Mouse (Mus musculus): Measurements from ENCODE around the gene Tnf.

The Tnf gene

DNA sequence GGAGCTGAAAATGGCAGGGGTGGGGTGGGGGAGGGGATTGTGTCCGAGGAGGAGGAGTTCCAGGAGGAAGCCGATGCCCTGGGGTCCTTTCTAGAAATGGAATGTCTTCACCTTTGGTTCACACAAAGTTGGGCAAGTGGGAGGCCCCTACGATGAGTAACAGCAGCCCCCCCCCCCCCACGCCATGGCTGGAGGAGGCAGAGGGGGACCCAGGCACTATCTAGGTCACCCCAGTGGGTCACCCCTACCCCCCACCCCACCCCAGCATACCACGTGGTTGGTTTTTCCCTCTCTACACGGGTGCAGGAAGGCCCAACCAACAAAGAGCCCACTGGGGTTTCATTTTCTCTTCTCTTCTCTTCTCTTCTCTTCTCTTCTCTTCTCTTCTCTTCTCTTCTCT lies 4.7 kb downstream of the Tnf start:
- no peak for DNase-seq

DNA sequence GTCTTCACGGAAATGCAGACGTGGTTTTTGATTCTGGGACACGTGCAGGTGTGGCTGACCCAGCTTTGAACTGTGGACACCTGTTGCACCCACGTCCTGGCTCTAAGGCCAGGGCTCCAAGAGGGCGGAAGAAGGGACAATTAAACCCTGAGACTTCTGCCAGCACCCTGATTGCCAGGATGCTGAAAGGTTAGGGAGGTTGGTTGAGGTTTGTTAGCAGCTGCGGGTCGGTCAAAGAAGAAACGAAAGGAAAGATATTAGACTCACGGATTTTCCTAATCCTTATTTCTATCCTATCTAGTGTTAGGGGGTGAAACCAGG lies 5.5 kb downstream of the Tnf start:
- peak in 1 of 2 experiments; percentile 25 for DNase-seq

DNA sequence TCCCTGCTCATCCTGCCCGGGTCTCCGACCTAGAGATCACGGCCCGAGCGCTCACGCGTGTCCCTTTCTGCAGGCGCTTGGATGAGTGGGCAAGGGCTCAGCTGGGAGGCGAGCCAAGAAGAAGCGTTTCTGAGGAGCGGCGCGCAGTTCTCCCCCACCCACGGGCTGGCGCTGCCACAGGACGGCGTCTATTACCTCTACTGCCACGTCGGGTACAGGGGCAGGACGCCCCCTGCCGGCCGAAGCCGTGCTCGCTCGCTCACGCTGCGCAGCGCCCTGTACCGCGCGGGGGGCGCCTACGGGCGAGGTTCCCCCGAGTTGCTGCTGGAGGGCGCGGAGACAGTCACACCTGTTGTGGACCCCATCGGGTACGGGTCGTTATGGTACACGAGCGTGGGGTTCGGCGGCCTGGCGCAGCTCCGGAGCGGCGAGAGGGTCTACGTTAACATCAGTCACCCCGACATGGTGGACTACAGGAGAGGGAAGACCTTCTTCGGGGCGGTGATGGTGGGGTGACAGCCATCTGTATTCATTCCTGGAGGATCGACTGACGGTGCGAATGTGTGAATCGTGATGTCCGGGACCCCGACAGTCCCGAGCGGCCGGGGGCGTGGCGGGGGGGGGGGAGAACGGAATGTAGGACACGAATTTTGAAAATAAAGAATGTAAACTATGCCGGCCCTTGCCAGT lies 6.0 kb downstream of the Tnf start:
- peak; percentile 71 to 91 for DNase-seq

DNA sequence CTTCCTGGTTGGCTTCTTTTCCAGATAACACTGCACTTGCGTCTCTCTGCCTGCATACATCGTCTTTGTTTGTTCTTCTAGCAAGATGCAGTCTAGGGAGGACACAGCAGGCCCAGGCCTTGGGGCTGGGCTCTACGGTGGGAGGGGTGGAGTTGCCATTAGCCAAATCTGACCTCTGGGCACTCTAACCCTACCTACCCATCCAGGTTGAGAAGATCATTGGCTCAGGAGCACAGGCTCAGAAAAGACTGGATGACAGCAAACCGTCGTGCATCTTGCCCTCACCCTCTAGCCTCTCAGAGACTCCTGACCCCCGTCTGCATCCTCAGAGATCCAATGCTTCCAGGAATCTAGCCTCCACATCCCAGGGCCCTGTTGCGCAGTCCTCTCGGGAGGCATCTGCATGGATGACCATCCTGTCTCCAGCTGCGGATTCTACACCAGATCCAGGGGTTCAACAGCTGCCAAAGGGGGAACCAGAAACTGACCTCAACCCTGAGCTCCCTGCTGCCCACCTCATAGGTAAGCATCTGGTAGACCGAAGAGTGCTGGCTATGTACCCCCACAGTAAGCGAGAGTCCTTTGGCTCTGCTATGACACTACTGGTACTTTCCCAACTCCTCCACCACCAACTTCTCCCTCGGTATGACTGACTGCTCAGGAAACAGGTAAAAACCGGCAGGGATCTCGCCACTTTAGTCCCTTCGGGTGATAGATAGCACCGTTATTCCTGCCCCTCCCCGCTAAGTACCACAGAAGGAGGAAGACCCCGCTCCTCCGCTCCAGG lies 6.8 kb downstream of the Tnf start:
- DNase-seq: no peak

DNA sequence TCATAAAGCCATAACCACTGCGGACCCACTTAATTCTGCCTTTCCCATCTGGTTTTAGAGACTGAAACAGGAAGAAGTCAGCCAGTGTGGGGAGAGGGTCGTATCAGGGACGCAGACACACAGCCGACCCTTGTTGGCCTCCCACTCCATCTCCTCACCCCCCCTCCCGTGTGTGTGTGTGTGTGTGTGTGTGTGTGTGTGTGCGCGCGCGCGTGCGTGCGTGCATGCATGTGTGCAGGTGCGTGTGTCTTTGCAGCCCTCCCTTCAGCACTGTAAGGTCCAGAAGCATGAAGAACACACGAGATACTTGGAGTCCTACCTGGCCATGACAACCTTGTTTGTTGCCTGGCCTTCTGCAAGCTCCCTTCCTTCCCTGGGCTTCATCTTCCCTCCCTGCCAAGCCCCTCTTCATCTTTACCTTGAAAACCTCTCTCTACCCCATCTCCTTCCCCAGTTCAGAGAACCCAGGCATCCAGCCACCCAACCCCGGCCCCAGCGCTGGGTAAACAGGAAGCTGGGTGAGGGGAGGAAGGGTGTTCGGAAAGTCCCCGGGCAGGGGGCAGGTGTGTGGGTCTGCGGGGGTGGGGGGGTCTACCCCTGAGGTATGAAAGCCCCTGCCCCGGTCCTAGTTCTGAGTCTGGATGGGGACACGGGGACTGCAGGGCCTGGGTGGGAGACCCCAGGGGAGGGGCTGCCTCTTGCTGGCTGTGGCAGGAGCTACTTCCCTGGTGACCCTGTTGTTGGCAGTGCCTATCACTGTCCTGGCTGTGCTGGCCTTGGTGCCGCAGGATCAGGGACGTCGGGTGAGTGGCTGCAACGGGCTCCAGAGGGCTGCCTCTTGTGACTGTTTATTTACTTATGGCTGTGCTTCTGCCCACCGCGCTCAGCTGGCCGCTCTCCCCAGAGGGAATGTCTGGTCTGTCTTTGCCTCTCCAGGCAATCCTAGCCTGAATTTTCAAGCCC lies 7.6 kb downstream of the Tnf start, which contains the start of gene Ltb:
Gene Ltb (plus strand): TSS at position 559 of the 963 bp plus-strand sequence.
- DNase-seq: no peak

DNA sequence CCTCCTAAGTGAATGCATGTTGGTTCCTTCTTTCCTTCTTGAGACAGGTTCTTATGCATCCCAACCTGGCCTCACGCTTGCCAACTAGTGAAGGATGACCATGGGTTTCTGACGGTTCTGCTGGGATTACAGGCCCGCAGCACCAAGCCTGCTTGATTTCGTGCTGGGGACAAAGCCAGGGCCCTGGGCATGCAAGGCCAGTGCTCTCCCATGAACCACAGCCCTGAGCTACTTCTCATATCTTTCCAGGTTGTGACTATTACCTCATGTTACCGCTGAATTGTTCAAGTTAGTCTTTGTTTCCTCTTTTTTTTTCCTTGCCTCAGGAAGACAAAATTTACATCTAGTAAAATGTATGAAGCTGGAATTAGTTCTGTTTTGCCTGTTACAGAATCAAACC lies 8.9 kb downstream of the Tnf start:
- DNase-seq: no peak

DNA sequence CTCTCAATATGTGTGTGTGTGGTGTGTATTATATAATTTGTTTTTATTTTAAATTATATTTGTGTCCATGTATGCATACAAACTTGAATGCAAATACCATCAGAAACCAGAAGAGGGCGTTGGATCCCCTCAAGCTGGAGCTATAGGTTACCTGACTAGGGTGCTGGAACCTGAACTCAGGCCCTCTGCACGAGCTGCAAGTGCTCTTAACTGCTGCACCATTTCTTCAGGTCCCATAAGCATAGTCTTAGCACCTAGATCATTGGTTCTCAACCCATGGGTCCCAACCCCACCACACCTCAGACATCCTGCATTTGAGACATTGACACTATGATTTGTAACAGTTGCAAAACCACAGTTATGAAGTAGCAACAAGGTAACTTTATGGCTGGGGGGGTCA lies 10.1 kb downstream of the Tnf start:
- no peak for DNase-seq

DNA sequence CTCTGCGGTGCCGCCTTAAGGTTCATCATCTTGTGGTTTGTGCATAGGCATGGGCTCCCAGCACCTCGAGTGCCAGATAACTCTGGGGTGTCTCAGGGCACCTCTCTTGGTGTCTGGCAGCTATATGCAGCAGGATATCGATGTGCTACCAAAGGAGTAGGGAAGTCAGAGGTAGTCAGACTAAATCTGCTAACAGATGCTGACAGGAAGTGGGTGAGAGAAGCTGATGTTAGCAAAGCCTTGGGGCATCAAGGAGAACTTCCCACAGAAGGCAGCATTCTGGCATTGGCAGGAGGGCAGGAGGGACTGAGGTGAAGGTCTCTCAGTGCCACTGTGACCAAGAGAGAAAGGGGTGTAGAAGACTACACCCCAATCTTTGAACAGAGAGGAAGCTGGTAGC lies 11.7 kb downstream of the Tnf start:
- no peak for DNase-seq

DNA sequence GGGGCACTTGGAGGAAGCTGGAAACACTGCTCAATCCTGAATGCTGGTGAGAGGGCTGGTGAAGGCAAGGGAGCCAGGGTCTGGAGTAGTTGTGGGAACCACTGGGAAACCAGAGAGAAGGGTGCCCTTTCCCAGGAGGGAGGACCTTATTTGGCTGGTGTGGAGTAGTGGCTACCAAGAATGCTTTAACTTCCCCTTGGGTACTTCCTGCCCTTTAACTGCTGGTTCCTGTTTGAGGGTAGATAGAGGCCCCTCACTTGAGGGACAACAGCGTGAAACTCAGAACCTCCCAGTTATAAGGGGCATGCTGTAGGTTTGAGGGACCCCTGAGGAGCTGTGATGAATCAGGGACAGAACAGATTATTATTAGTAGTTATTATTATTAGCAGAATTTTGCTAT lies 12.6 kb downstream of the Tnf start:
- no peak for DNase-seq

DNA sequence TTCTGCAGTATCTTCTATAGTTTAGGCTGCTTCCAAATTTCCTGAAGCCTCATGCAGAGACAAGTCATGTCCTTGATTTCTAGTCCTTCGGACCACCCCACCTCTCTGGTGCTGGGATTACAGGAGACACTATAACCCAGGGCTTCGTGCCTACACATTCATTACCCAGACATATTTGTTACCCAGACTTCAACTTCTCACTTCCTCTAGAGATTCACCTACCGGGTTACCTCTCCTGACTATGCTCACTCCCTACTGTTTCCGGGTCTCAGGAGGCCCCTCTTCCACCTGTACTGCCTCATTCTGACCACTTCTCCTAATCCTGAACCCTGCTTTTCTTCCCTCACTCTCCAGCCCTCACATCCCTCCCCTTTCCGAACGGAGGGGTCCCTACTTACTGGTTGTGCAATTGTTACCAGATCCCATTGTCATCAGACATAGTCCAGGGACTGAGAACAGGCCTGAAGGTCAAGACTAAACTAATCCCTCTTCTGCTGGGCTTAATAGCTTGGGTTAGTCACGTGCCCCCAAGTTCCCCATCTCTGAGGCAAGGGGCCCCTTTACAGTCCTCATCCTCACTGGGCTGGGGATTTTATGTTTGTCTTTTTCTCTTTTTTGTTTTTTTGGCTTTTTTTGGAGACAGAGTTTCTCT lies 13.7 kb downstream of the Tnf start, which contains the start of gene Lst1:
Gene Lst1 (minus strand): TSS at position 481 of the 652 bp plus-strand sequence.
- DNase-seq: no peak

DNA sequence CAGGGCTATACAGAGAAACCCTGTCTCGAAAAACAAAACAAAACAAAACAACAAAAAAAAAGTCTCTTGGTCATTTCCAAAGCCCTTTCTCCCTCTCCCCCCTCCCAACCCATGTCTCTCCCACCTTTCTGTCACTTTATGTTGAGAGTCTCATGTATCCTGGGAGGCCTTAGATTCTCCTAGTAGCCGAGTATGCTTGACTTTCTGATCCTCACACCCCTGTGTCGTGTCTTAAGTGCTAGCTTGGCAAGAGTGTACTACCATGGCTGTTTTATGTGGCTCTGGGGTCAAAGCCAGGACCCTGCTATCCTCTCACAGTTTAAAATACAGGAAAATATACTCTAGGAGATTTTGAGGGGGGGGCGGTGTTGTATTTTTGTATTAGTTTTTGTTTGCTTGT lies 14.5 kb downstream of the Tnf start:
- no peak for DNase-seq

DNA sequence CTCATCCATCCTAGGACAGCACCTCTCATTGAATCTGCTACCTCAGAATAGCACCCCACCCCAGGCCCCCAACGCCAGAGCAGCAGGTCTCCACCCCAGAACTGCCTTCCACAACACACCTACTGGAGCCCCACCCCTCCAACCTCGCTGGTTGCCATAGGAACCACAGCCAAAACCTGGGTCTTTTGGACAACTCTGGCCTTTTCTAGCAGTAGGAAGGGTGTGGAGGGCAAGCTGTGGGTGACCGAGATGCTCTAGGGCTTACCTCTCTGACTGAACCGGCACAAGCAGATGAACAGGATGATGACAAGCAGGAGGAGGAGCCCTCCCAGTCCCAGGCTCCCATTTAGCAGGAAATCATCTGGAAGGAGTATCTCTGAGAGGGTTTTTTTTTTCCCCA lies 15.1 kb downstream of the Tnf start:
- DNase-seq: no peak

DNA sequence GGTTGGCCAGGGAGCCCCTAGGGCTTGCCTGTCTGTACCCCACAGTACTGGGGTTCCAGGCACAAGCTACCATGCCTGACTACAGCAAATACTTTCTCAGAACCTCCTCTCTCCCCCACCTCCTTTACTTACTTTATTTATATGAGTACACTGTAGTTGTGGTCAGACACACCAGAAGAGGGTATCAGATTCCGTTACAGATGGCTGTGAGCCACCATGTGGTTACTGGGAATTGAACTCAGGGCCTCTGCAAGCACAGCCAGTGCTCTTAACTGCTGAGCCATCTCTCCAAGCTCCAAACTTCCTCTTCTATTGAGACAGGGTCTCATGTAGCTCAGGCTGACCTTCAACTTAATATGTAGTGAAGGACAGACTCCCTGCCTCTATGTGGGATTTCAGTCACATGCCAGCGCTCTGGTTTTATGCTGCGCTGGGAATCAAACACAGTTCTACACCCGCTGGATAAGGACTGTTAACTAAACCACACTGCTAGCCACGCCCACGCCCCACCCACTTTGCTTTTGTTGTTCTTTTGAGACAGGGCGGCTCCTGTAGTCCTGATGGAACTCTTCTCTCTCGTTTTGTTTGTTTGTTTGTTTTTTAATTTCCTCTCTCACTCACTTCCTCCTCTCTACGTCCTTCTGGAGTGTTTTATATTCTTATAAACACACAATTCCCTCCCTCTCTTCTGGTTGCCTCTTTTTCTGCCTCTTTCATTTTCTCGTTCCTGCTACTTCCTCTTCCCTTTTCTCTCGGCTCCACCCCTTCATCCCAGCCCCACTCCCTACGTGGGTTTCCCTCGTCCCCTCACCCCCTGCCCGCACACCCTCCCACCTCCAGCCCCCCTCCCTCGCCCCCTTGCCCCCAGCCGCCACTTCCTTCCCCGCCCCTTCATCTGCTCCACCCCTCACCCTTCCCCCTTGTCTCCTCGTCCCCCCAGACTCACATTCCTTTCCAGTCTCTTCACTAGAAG lies 15.9 kb downstream of the Tnf start:
- peak; percentile 76 to 89 for DNase-seq

DNA sequence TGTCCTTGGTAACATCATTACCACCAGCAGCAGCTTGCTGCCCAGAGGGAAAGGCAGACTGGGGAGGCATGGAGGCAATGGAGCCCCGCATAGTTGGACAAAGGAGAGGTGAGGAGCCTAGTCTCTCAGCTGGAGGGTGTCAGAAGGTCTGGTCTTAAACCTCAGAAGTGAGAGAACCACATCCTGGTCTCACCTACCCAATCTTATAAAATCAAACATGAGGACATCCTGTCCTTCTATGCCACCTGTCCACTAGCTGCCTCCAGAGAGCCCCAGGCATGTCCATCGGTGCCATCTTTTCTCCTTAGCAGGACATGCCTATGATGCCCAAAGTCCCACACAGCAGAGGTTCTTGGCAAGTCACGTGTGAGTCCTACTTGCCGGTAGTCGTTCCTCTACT lies 21.7 kb downstream of the Tnf start:
- DNase-seq: no peak

DNA sequence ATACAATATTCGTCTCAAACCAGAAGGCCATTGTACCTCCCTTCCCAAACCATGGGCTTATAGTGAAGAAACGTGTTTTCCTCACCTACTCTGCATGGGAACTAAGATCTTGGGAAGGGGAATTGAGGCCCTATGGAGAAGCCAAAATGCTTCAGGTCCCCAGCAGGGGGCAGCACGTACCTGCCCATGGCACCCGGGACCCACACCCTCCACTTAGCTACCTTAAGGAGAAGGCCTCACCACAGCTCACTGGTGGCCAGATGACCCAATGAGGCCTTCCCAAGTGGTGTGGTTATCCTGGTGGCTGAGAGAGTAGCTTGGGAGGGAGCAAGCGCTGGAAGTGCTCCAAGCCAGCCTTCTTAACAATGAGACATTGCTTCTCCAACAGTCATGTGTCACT lies 23.3 kb downstream of the Tnf start:
- peak; percentile 75 to 89 for DNase-seq

DNA sequence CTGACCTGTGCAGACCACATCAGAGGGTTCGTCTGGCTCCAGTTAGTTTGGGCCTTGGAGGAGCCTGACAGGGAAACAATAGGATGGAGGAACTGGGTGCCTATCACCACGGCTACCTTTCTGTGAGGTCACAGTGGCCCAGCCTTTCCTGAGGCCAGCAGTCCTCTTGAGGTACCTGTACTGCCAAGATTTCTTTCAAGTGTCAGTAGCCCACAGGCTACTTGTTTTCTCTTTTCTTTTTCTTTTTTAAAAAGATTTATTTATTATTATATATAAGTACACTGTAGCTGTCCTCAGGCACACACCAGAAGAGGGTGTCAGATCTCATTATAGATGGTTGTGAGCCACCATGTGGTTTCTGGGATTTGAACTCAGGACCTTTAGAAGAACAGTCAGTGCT lies 25.8 kb downstream of the Tnf start, which contains the start of gene Aif1:
Gene Aif1 (minus strand): TSS at position 101 of the 400 bp plus-strand sequence.
- DNase-seq: no peak

DNA sequence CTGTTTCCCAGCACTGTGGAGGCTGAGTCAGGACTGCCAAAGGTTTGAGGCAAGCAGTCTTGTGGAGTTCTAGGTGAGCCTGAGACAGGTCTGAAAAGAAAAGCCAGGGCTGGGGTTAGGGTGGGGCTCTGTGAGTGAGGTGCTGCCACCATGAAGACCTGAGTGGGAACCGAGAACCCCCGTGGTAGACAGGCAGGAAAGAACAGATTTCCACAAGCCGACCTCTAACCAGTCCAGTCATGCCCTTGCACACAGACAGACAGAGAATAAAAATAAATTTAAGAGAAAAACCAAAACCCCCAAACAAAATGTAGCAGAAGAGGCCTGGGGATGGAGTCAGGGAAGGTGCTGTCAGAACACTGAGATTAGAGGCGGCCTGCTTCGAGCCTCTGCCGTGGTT lies 26.4 kb downstream of the Tnf start:
- DNase-seq: no peak

DNA sequence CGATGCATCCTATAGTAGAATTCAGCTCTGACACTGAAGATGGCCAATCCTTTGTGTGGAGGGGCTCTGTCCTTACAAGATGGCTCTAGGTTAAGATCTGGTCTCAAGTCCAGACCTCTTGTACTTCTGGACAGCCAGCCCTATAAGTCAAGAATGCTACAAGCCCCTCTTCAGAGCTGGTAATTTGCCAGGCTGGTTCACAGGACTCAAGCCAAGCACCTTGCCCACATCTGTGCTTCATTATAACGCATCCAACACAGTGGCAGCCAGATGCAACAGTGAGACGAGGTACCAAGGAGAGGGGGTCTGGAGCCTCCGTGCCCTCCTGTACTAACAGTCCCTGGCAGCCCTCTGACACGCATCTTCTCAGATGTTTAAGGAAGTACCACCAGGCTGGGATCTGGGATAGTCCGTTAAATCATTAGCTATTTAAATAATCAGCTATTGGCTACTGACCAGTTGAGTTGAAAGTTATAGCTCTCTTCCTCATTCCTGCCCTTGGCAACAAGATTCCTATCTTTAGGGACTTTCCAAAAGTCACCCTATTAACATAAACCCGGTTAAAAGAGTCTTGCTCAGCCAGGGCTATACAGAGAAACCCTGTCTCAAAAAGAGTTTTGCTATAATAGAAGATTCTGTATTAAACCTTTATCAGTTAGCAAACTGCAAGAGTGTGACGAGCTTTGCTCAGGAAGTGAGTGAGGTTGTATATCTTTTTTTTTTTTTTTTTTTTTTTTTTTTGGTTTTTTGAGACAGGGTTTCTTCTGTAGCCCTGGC lies 27.4 kb downstream of the Tnf start:
- DNase-seq: no peak

DNA sequence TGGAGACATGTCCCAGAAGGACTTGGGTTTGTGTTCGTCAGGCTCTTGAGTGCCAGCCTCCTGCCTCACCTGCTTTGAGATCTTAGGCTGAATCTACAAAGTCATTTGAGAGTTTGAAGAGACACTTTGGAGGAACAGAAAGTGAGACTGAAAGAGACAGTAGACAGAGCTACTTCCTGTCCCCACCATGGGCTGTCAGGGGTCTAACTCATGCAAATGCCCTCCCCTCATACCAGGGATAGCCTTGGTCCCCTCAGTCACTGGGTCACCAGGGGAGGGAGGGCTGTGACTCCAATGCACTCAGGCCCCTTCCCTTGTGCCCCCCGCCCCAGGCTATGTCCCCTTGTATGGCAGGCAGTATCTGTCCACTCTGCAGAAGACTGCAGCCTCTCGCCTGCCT lies 28.5 kb downstream of the Tnf start:
- DNase-seq: no peak

DNA sequence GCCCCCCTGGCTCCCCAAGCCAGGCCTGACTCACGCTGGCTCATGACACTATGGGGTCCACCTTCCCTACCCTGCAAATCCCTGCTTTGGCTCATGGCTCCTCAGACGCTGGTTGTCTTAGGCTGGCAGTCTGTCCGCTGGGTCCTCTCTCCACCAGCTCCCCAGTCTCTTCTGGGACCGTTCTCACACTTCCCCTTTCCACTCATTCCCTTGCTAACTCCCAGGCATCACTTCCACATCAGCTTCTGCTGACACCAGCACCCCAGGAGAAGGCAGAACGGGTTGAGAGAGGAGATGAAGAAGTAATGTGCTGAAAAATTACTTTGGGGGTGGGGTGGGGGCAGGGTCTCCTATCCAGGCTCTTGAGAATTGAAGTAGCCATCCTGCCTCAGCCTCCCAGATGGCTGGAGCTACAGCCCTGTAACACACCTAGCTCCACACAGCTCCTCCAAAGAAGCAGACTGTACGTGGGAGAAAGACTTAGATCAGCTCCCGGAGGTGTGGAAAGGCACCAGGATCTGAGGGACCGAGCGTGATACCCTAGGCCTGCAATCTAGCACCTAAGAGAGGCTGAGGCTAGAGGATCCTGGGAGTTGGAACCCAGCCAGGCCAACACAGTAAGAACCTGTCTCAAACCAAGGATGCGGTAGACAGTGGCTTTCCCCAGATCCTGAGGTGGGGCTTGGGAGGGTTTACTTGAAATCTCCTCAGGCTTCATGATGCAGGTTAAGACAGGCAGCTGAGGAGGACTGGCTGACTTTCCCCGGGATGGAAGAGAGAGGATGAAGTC lies 29.2 kb downstream of the Tnf start:
- DNase-seq: no peak

Measured in kidney, postnatal 36 days (tissue).